Mouse (Mus musculus): ENCODE results near the gene Taf1a. TPM values are rescaled to one million over a fixed set of nuclear protein-coding genes. Genes with fewer than 3 reads are reported as not detected.

Gene Taf1a
- polyA plus RNA-seq, 1 experiment from 2014 or later = 20.2 TPM

DNA sequence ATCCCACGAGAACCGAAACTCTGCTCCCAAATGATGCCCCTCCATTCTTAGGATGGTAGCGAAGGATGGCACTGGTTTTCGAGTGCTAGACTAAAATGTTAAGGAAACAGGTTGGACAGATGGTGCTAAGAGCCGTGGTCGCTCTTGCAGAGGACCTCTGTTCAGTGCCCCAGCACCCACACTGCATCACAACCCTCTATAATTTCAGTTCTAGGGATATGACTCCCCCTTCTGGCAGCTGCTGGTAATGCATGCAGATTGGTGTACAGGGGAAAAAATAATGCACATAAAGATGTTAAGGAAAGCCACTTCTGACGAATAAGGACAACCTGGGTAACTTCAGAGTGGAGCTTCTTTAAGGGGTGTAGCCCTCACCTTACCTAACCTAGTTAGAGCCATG lies 35.3 kb downstream of the Taf1a start:
- no peak overlapping the region for H3K27ac ChIP-seq (ENCODE audit: low read depth, low read length)
- H3K4me3 ChIP-seq (ENCODE audit: low read depth, low read length) = no peak overlapping the region
- H3K4me2 ChIP-seq (replicated peaks; ENCODE audit: low read depth, low read length) = no peak overlapping the region
- H3K9ac ChIP-seq (ENCODE audit: low read depth, low read length) = no peak overlapping the region
- H3K9me3 ChIP-seq (ENCODE audit: control insufficient read depth, low read length) = no peaks in the 10 kb centered on the region
- H3K4me1 ChIP-seq (replicated peaks; ENCODE audit: control insufficient read depth, insufficient read depth, low read length) = no peaks in the 10 kb centered on the region
- no peaks in the 10 kb centered on the region for H3K27me3 ChIP-seq (ENCODE audit: control insufficient read depth, insufficient read depth, low read length)
- 92% methylated on average over 7 of the region's 7 CpGs for WGBS
- no peaks in the 10 kb centered on the region for H3K36me3 ChIP-seq (ENCODE audit: control insufficient read depth, insufficient read depth, low read length)
- ATAC-seq (ENCODE audit: low FRiP score) (no peak), DNase-seq (ENCODE audit: low spot score) (no peak)

DNA sequence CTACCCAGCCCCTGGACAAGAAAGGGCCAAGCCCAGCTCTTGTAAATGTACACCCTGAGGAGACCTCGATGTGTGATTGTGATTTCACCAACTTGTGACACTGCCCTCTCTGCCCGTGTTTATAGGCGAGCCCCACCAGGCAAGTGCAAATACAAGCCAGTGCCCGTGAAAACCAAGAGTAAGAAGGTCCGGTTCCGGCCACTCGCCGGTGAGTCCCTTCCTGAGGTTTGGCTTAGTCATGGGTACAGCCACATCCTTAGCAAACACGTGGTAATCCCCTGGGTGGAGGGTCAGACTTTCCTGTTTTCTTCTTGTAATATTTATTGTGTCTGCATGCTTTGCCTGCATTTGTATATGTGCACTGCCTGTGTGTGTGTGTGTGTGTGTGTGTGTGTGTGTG lies 46.1 kb downstream of the Taf1a start:
- Histone ChIP-seq H3K27me3 (ENCODE audit: control insufficient read depth, insufficient read depth, low read length) (no peaks in the 10 kb centered on the region), H3K9ac (ENCODE audit: low read depth, low read length) (no peak overlapping the region), H3K27ac (ENCODE audit: low read depth, low read length) (no peak overlapping the region), H3K36me3 (ENCODE audit: control insufficient read depth, insufficient read depth, low read length) (no peaks in the 10 kb centered on the region), H3K9me3 (ENCODE audit: control insufficient read depth, low read length) (no peaks in the 10 kb centered on the region), H3K4me2 (replicated peaks; ENCODE audit: low read depth, low read length) (no peak overlapping the region), H3K4me3 (ENCODE audit: low read depth, low read length) (no peak overlapping the region), H3K4me1 (replicated peaks; ENCODE audit: control insufficient read depth, insufficient read depth, low read length) (no peaks in the 10 kb centered on the region)
- ATAC-seq (ENCODE audit: low FRiP score) (no peak), DNase-seq (ENCODE audit: low spot score) (no peak)
- WGBS = 85% methylated on average over 9 of the region's 9 CpGs

DNA sequence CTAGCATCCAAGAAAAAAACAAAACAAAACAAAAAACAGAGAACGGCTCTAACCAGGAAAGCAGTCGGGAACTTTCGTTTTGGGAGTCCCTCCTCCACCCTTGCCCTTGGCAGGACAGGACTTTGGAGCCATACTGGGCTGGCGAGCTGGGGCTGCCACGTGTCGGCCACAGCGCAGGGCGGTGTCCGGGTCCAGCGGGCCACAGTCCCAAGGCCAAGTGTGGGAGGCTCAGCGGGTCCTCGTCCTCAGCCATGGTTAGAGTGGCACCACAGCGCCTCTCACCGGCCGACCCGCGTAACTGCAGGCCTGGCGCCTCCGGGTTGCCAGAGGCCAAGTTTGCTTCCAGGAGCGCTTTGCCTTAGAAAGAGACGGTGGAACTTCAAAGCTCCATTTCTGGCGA lies 50.3 kb downstream of the Taf1a start:
- DNase-seq (ENCODE audit: low spot score) (peak; percentile 51), ATAC-seq (ENCODE audit: low FRiP score) (no peak)
- no peak overlapping the region for H3K9ac ChIP-seq (ENCODE audit: low read depth, low read length)
- no peak overlapping the region; the same call in 1 of the 2 replicates for H3K4me2 ChIP-seq (replicated peaks; ENCODE audit: low read depth, low read length)
- 27% methylated on average over 22 of the region's 22 CpGs for WGBS
- no peak overlapping the region for H3K27ac ChIP-seq (ENCODE audit: low read depth, low read length)
- H3K9me3 ChIP-seq (ENCODE audit: control insufficient read depth, low read length) = no peaks in the 10 kb centered on the region
- H3K4me3 ChIP-seq (ENCODE audit: low read depth, low read length) = no peak overlapping the region
- H3K27me3 ChIP-seq (ENCODE audit: control insufficient read depth, insufficient read depth, low read length) = no peaks in the 10 kb centered on the region
- H3K4me1 ChIP-seq (replicated peaks; ENCODE audit: control insufficient read depth, insufficient read depth, low read length) = no peaks in the 10 kb centered on the region
- H3K36me3 ChIP-seq (ENCODE audit: control insufficient read depth, insufficient read depth, low read length) = no peaks in the 10 kb centered on the region

DNA sequence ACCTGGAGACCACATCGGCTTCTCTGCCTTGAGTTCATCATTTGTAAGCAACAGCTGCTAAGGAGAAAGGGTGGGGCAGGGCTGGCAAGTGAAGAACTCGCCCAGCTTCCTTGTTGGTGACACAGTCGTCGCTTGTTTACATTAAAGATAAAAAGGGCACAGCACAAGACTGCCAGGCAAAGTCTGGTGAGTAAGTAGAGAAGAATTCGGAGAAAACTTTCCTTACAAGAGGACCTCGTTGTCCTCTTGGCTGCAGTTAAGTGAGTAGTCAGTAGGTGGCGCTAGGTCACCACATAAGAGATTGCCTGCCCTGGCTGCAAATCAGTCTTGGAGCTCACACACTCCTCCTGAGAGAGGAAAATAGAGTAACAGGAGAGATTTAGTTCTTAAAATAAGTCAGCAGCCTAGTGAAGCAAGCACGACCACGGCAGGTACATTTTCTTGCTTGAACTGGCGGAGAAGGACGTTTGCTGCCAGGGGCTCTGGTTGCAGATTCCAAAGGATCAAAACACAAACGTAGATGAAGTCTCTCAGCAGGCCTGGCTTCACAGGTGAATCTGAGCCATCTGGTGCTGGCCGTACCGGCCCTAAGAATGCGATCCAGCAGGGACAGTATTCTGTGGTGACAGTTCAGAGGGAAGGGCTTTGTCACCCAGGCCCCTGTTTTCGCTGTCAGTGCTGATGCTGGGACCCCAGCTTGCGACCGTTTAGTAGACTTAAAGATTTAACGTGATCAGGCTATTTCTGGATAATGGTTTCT lies 53.4 kb downstream of the Taf1a start:
- WGBS = 30% methylated on average over 19 of the region's 19 CpGs
- Histone ChIP-seq H3K9me3 (ENCODE audit: control insufficient read depth, low read length) (no peaks in the 10 kb centered on the region), H3K4me1 (replicated peaks; ENCODE audit: control insufficient read depth, insufficient read depth, low read length) (no peaks in the 10 kb centered on the region), H3K36me3 (ENCODE audit: control insufficient read depth, insufficient read depth, low read length) (no peaks in the 10 kb centered on the region), H3K9ac (ENCODE audit: low read depth, low read length) (no peak overlapping the region), H3K27ac (ENCODE audit: low read depth, low read length) (no peak overlapping the region), H3K4me2 (replicated peaks; ENCODE audit: low read depth, low read length) (no peak overlapping the region), H3K27me3 (ENCODE audit: control insufficient read depth, insufficient read depth, low read length) (no peaks in the 10 kb centered on the region), H3K4me3 (ENCODE audit: low read depth, low read length) (no peak overlapping the region)
- DNase-seq (ENCODE audit: low spot score) (peak; percentile 92), ATAC-seq (ENCODE audit: low FRiP score) (peak; percentile 43; the same call in 1 of the 2 replicates)

DNA sequence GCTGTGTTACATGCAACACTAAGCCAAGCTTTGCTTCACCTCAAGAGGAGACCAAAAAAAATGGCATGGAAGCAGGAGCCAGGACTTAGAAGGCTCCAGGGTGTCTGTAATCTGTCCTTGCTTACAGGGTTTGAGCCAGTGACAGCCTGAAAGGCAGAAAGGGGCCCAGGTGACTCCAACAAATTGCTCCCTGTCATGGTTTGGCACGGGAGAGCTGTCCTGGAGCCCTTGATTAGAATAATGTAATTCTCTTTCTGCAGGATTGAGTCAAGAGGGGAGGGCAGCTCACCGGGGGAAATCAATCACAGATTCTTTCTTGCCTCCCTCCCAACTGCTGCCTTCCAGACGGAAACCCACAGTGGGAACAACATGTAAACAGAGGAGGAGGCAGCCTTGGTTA lies 64.3 kb downstream of the Taf1a start:
- Histone ChIP-seq H3K36me3 (ENCODE audit: control insufficient read depth, insufficient read depth, low read length) (no peaks in the 10 kb centered on the region), H3K9ac (ENCODE audit: low read depth, low read length) (no peak overlapping the region), H3K4me2 (replicated peaks; ENCODE audit: low read depth, low read length) (no peak overlapping the region), H3K27ac (ENCODE audit: low read depth, low read length) (no peak overlapping the region; the same call in 1 of the 2 replicates), H3K27me3 (ENCODE audit: control insufficient read depth, insufficient read depth, low read length) (no peaks in the 10 kb centered on the region), H3K4me3 (ENCODE audit: low read depth, low read length) (no peak overlapping the region), H3K9me3 (ENCODE audit: control insufficient read depth, low read length) (peaks cover 4% of the 10 kb centered on the region; the same call in 1 of the 2 replicates), H3K4me1 (replicated peaks; ENCODE audit: control insufficient read depth, insufficient read depth, low read length) (peaks cover 2% of the 10 kb centered on the region; the same call in 1 of the 2 replicates)
- DNase-seq (ENCODE audit: low spot score) = peak; percentile 11
- 28% methylated on average over 3 of the region's 3 CpGs for WGBS
- ATAC-seq (ENCODE audit: low FRiP score) = peak; percentile 43; the same call in 1 of the 2 replicates

Other genes with a start within 250 kb of the Taf1a start
- gene Disp1, start 167.5 kb upstream of the Taf1a start, polyA plus RNA-seq (2014; fragmentation: Nextera tagmentation; extraction: Ambion mirVana) = 11.2 and 12.7 TPM in 2 replicates
- 34.9 and 40.9 TPM in 2 replicates for gene Aida, start 92.4 kb upstream of the Taf1a start, polyA plus RNA-seq (2014; fragmentation: Nextera tagmentation; extraction: Ambion mirVana)
- gene Brox, start 91.7 kb upstream of the Taf1a start, polyA plus RNA-seq (2014; fragmentation: Nextera tagmentation; extraction: Ambion mirVana) = 73.1 and 82.3 TPM in 2 replicates
- 97.5 and 97.6 TPM in 2 replicates for gene Mia3, start 19.4 kb upstream of the Taf1a start, polyA plus RNA-seq (2014; fragmentation: Nextera tagmentation; extraction: Ambion mirVana)
- gene Hhipl2, start 29.2 kb downstream of the Taf1a start, polyA plus RNA-seq (2014; fragmentation: Nextera tagmentation; extraction: Ambion mirVana) = 0.47 and 0.54 TPM in 2 replicates